Mouse (Mus musculus) kidney, adult 11 months (tissue): ENCODE measurements at regions not wholly inside any gene's neighbourhood (a gene's known extent, or its start where the extent isn't known, plus 50 kb on each side); places are given as distances from the start of the nearest gene placed in this dataset.
A peak's percentile ranks its signal among the peaks of the same experiment; 100 is the strongest.

Experiments
- DNase-seq: peaks from one replicate; pipeline ENCODE4 v3.0.0; 2022

DNA sequence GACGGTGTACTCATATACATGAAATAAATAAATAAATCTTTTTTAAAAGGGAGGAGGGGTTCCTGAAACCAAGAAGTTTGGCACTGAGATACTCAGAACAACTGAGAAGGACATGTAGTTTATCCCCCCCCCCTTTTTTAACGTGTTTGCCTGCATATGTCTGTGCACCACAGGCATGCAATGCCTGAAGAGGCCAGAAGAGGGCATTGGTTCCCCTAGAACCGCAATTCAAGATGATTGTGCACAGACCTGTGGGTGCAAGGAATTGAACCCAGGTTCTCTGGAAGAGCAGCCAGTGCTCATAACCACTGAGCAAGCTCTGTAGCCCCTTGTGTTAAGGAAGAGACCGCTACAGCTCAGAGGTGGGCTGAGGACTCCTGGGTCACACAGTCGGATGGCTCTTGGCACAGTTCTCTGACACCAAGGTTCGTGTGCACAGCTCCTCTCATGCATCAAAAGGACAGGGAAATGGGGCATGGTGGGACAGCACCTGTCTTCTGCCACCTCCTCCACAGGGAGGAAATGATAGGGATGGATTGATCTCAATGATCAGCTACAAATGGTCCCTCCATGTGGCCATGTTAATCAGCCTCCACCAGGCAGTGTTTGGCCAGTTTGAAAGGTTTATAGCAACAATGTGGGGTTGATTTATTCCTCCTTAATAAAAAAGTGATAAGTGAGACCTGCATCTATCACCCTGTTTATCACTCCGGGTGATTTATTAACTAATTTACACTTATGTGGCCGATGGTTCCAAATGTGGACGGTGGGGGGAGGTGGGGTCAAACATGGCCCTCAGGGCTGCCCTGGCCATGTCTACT is 58.5 kb upstream of the Top1 start:
- no peak for DNase-seq

- no peak for DNase-seq
Measured at GRCm38 (mm10) chr2:160588401-160588800, 57.3 kb upstream of the Top1 start.

DNA sequence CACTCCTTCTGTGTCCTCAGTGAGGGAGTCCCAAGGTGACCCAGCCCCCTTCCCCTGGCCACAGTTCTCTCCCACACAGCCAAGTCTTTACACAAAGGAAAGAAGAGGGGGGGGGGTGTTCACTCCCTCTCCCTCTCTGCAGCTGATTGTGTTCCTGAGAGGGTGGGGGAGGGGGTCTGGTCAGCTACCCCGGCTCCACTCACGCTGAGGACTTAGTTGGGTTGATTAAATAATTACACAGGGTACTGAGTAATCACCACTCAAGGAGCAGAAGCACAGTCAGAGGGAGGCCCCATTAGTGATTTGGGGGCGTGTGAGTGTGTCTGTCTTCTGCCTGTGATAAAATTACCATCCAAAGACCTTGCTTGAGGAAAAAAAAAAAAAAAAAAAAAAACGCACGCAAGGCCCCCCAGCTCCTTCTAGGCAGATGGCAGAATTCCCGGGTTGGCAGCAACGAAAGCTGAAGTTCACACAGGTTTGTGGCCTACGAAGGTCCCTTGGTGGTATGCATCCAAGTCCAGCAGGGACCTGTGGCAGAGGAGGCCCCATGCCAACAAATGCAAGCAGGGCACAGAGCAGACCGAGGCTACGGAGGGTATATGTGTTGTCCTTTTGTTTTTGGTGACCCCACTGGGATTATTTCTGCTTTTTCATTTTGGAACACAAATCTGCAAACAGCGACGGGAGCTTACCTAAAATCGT is 55.3 kb upstream of the Top1 start:
- DNase-seq: no peak

DNA sequence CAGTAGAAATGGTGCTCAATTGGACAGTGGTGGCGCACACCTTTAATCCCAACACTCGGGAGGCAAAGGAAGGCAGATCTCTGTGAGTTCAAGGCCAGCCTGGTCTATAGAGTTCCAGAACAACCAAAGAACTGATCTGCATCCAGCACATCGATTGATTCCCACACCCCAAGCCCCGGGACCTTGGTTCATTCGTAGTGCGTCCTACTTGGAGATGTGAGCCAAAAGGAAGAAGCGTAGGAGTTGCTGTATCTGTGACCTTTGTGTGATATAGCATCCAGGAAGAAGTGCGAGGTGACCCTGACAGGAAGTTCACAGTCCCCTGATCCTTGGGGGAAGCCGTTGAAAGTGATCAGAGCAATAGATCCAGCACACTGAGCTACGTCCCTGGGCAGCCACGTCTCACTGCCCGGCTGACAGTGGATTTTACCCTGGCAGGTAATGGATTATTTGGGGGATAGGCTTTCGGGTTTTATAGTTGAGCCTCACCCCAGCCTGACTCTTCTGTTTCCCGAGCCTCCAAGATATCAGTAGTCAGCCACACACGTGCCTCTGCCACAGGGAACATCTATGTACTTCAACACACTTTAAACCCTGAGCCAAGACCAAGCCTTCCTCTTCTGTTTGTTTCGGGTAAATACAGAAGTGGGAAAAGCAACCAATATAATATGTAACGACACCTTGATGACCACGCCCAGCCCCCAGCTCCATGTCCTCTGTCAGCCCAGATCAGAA is 54.1 kb upstream of the Top1 start:
- no peak for DNase-seq

- DNase-seq: peak; percentile 26
Measured at GRCm38 (mm10) chr2:160593035-160593434, 52.7 kb upstream of the Top1 start.
